Mouse (Mus musculus): ENCODE measurements around the gene Vmn2r39. TPM values are rescaled to one million over a fixed set of nuclear protein-coding genes. Genes with fewer than 3 reads are reported as not detected.

The Vmn2r39 gene
- polyA plus RNA-seq (2017; shearing (Covaris generic)) = not detected

GRCm38 (mm10) chr7:9030698-9031097 is at the start of gene Vmn2r39:
Gene Vmn2r39 (minus strand): TSS chr7:9030798.

Other genes with a start within 250 kb of the Vmn2r39 start
- not detected for gene Vmn2r40, start 99.4 kb downstream of the Vmn2r39 start, polyA plus RNA-seq (2017; shearing (Covaris generic))
- gene Vmn2r38, start 67.1 kb upstream of the Vmn2r39 start, polyA plus RNA-seq (2017; shearing (Covaris generic)) = not detected
- not detected for gene Vmn2r37, start 192.9 kb upstream of the Vmn2r39 start, polyA plus RNA-seq (2017; shearing (Covaris generic))

Data from effector memory CD4-positive, alpha-beta T cell, adult 7 months (primary cell).